Mouse (Mus musculus) hindbrain, embryonic 15.5 days (tissue): ENCODE data around the gene Irf5. TPM values are rescaled to one million over a fixed set of nuclear protein-coding genes. Genes with fewer than 3 reads are reported as not detected.

Source experiments
- ATAC-seq: fragments of 200-750 bp; cut with Nextera tagmentation; 2 replicates; pipeline ENCODE4 v1.8.0; 2017; ENCODE audit warnings: low read depth, moderate number of reproducible peaks, moderate TSS enrichment; ENCODE audit not compliant: low FRiP score
- H3K27ac ChIP-seq: fragments of 300-500 bp; sonication (generic); replicated peaks from 2 replicates; pipeline ENCODE4 v1.5.1; 2015; ENCODE audit warnings: mild to moderate bottlenecking, inconsistent platforms
- H3K27me3 ChIP-seq: fragments of 300-500 bp; sonication (generic); 2 replicates; pipeline ENCODE4 v1.6.1; 2015; ENCODE audit warnings: control low read depth, inconsistent platforms
- H3K36me3 ChIP-seq: fragments of 300-500 bp; sonication (generic); 2 replicates; pipeline ENCODE4 v1.6.1; 2015; ENCODE audit warnings: control low read depth, inconsistent platforms
- H3K4me1 ChIP-seq: fragments of 300-500 bp; sonication (generic); replicated peaks from 2 replicates; pipeline ENCODE4 v1.6.1; 2015; ENCODE audit warnings: control low read depth, inconsistent platforms
- H3K4me2 ChIP-seq: fragments of 300-500 bp; sonication (generic); 2 replicates; pipeline ENCODE4 v1.6.1; 2015; ENCODE audit warnings: moderate library complexity, mild to moderate bottlenecking, inconsistent platforms
- H3K4me3 ChIP-seq: fragments of 300-500 bp; sonication (generic); 2 replicates; pipeline ENCODE4 v1.5.1; 2015; ENCODE audit warnings: mild to moderate bottlenecking, inconsistent platforms
- H3K9ac ChIP-seq: fragments of 300-500 bp; sonication (generic); 2 replicates; pipeline ENCODE4 v1.6.1; 2015; ENCODE audit warnings: inconsistent platforms
- H3K9me3 ChIP-seq: fragments of 300-500 bp; sonication (generic); 2 replicates; pipeline ENCODE4 v1.6.1; 2016; ENCODE audit warnings: control low read depth, inconsistent platforms
- WGBS: fragments of 180-500 bp; shearing (Covaris S2); methylation state at CpG from one replicate; pipeline ENCODE4 v1.1.7; 2015; 5-methylcytosine and 5-hydroxymethylcytosine counted together
- polyA plus RNA-seq: library from polyadenylated mRNA; unstranded; fragments of >200 nt; fragmentation: Nextera tagmentation; extraction: Ambion mirVana; gene quantifications from 2 replicates; pipeline ENCODE4 v1.2.1, GENCODE M21; 2015

Gene Irf5
- 1.7 and 2.5 TPM in 2 replicates for polyA plus RNA-seq

GRCm38 (mm10) chr6:29526281-29527251, at the start of gene Irf5:
Gene Irf5 (plus strand): TSS chr6:29526625.
- under 1% methylated on average over 76 of the region's 96 CpGs for WGBS
- peak within 1 kb of the TSS; percentile 8 for H3K9ac ChIP-seq
- H3K4me2 ChIP-seq, result peak within 1 kb of the TSS; percentile 86
- peak within 1 kb of the TSS; percentile 45 for H3K4me3 ChIP-seq
- H3K36me3 ChIP-seq, result no peaks in the 10 kb centered on the region
- H3K27ac ChIP-seq, result no peak within 1 kb of the TSS
- H3K9me3 ChIP-seq, result no peaks in the 10 kb centered on the region
- ATAC-seq, result peak; percentile 25
- H3K27me3 ChIP-seq, result peaks cover 44% of the 10 kb centered on the region
- H3K4me1 ChIP-seq, result peaks cover 23% of the 10 kb centered on the region

GRCm38 (mm10) chr6:29482691-29483090, 43.7 kb upstream of the Irf5 start:
- no peak overlapping the region for H3K27ac ChIP-seq

GRCm38 (mm10) chr6:29484716-29485559, 41.5 kb upstream of the Irf5 start:
- ATAC-seq, result peak; percentile 55
- Histone ChIP-seq H3K4me1 (0 out of 2 replicates have a peak, but pooled peaks cover 6% of the 10 kb centered on the region), H3K9me3 (no peaks in the 10 kb centered on the region), H3K4me3 (peak overlapping the region; percentile 27), H3K4me2 (peak overlapping the region; percentile 60), H3K27ac (no peak overlapping the region), H3K36me3 (no peaks in the 10 kb centered on the region), H3K9ac (no peak overlapping the region), H3K27me3 (peaks cover 3% of the 10 kb centered on the region; the same call in 1 of the 2 replicates)
- 8% methylated on average over 26 of the region's 26 CpGs for WGBS

More at GRCm38 (mm10) chr6:29482691-29483090, 43.7 kb upstream of the Irf5 start:
- H3K9me3 ChIP-seq, result no peaks in the 10 kb centered on the region
- H3K4me3 ChIP-seq, result no peak overlapping the region
- H3K27me3 ChIP-seq, result peaks cover 3% of the 10 kb centered on the region; the same call in 1 of the 2 replicates
- no peak overlapping the region for H3K9ac ChIP-seq
- H3K4me1 ChIP-seq, result 0 out of 2 replicates have a peak, but pooled peaks cover 6% of the 10 kb centered on the region
- no peaks in the 10 kb centered on the region for H3K36me3 ChIP-seq
- 93% methylated on average over 13 of the region's 13 CpGs for WGBS
- no peak for ATAC-seq
- H3K4me2 ChIP-seq, result no peak overlapping the region

- Histone ChIP-seq H3K27me3 (peaks cover 3% of the 10 kb centered on the region; the same call in 1 of the 2 replicates), H3K4me2 (no peak overlapping the region), H3K9me3 (no peaks in the 10 kb centered on the region), H3K4me1 (0 out of 2 replicates have a peak, but pooled peaks cover 6% of the 10 kb centered on the region), H3K36me3 (no peaks in the 10 kb centered on the region), H3K27ac (no peak overlapping the region), H3K4me3 (no peak overlapping the region), H3K9ac (no peak overlapping the region)
- no peak for ATAC-seq
- 47% methylated on average over 2 of the region's 2 CpGs for WGBS
These were observed 40.5 kb upstream of the Irf5 start for GRCm38 (mm10) chr6:29485951-29486350.

- Histone ChIP-seq H3K36me3 (no peaks in the 10 kb centered on the region), H3K9ac (no peak overlapping the region), H3K27ac (no peak overlapping the region), H3K4me1 (no peaks in the 10 kb centered on the region; the same call in 1 of the 2 replicates), H3K4me2 (no peak overlapping the region), H3K9me3 (no peaks in the 10 kb centered on the region), H3K4me3 (no peak overlapping the region), H3K27me3 (peaks cover 34% of the 10 kb centered on the region)
- ATAC-seq, result no peak
- WGBS, result 91% methylated on average over 4 of the region's 4 CpGs
These were observed 32.3 kb upstream of the Irf5 start for GRCm38 (mm10) chr6:29494101-29494500.

DNA sequence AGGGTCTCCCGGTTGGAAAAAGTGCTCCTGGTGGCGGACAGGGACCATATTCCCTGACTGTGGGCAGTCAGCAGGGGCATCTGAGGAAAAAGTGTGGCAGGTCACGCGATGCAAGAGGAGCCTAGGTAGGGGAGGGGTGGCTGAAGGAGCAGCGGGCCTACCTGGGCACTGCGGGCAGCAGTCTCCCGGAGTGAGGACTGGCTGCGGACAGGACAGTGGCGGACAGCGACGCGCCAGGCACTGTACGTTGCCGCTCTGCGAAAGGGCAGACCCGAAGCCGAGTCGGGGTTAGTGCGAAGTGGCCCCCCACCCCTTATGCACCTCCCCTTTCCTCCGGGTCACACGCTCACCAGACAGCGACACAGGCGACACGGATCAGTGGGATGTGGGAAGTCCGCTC, 30.2 kb upstream of the Irf5 start:
- Histone ChIP-seq H3K36me3 (no peaks in the 10 kb centered on the region), H3K27me3 (peaks cover 34% of the 10 kb centered on the region), H3K4me1 (no peaks in the 10 kb centered on the region; the same call in 1 of the 2 replicates), H3K27ac (no peak overlapping the region), H3K4me3 (no peak overlapping the region), H3K9ac (no peak overlapping the region), H3K9me3 (no peaks in the 10 kb centered on the region), H3K4me2 (no peak overlapping the region)
- no peak for ATAC-seq
- WGBS, result 20% methylated on average over 22 of the region's 25 CpGs

DNA sequence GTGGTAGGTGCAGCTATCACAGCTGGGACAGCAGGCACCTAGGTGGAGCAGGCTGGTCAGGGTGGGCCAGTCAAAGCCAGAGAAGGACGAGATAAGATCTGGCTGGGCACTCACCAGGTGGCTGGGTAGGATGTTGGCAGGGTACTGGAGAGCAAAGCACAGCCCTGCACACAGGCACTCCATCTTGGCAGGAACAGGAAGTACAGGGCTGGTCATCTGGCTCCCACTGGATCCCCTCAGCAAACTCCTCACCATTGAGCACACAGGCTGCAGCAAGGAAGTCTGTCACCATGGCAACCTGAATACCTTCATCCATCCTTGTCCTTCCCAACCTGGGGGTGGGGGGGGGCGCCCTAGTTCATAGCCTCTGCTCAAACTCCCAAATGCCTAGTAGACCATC, 28.6 kb upstream of the Irf5 start:
- Histone ChIP-seq H3K27ac (no peak overlapping the region), H3K4me3 (no peak overlapping the region), H3K4me2 (no peak overlapping the region), H3K9me3 (no peaks in the 10 kb centered on the region), H3K36me3 (no peaks in the 10 kb centered on the region), H3K4me1 (no peaks in the 10 kb centered on the region; the same call in 1 of the 2 replicates), H3K27me3 (peaks cover 34% of the 10 kb centered on the region), H3K9ac (no peak overlapping the region)
- 41% methylated on average over 2 of the region's 2 CpGs for WGBS
- ATAC-seq, result peak; percentile 75; the same call in 1 of the 2 replicates

DNA sequence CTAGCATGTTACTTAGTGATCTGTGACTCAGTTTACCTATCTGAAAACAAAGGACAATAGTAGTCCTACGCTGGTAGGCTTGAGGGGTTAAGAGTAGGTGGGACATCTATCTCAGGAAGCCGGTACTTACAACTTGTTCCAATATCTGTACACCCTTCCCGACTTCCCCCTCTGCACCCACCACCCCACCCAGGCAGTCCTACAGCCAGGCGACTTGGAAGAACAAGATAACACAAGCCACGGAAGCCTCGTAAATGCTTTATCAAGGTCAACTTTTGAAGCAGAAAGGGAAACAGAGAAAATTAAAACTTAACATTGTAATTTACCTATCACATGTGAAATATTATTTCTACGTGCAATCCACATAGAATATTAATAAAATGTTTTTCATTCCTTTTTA, 26.2 kb upstream of the Irf5 start:
- Histone ChIP-seq H3K36me3 (no peaks in the 10 kb centered on the region), H3K27ac (no peak overlapping the region), H3K27me3 (peaks cover 24% of the 10 kb centered on the region), H3K9ac (no peak overlapping the region), H3K4me2 (no peak overlapping the region), H3K4me3 (no peak overlapping the region), H3K9me3 (no peaks in the 10 kb centered on the region), H3K4me1 (no peaks in the 10 kb centered on the region; the same call in 1 of the 2 replicates)
- ATAC-seq, result no peak
- 95% methylated on average over 7 of the region's 7 CpGs for WGBS

DNA sequence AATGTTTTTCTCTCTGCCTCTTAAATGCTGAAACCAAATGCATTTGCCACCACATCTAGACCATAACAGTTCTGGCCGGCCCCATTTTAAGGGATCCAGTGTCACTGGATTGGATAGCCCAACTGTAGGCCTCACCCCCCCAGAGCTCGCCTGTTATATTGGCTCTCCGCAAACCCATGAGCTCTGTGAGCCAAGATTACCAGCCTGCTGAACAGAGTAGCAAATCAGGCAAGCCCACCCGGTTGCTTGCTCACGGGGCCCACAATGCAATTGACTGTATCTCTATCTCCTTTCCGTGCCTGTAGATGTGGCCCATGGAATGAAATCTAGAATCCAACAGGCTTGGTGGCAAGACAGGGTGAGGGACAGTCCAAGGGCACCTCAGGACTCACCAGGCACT, 25.6 kb upstream of the Irf5 start:
- WGBS, result 89% methylated on average over 6 of the region's 6 CpGs
- Histone ChIP-seq H3K4me2 (no peak overlapping the region), H3K9ac (no peak overlapping the region), H3K27me3 (peaks cover 26% of the 10 kb centered on the region), H3K27ac (no peak overlapping the region), H3K9me3 (no peaks in the 10 kb centered on the region), H3K4me1 (no peaks in the 10 kb centered on the region; the same call in 1 of the 2 replicates), H3K4me3 (no peak overlapping the region), H3K36me3 (no peaks in the 10 kb centered on the region)
- ATAC-seq, result no peak

- no peak overlapping the region for H3K27ac ChIP-seq
- no peak for ATAC-seq
- no peaks in the 10 kb centered on the region for H3K9me3 ChIP-seq
- WGBS, result 93% methylated on average over 1 of the region's 1 CpGs
- peaks cover 18% of the 10 kb centered on the region for H3K27me3 ChIP-seq
- H3K9ac ChIP-seq, result no peak overlapping the region
- no peaks in the 10 kb centered on the region for H3K4me1 ChIP-seq
- no peaks in the 10 kb centered on the region for H3K36me3 ChIP-seq
- H3K4me2 ChIP-seq, result no peak overlapping the region
- H3K4me3 ChIP-seq, result no peak overlapping the region
These were observed 24.8 kb upstream of the Irf5 start for GRCm38 (mm10) chr6:29501599-29501998.

DNA sequence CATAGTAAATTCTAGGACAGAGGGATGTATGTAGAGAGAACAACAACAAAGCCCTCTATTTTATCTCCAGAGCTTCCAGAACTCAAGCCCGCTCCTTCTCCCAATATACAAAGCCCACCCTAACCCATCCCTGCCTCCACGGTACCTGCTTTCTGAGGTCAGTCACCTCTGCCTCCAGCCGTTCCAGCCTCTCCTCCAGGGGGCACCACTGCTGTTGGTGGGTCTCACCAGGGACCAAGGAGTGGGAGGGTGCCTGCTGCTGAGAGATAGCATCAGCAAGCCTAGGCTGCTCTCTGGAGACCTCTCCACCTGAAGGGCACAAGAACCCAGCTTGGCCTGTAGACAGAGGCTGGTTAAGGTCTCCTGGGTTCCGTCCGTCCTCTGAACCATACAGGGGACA, 20.9 kb upstream of the Irf5 start:
- no peak overlapping the region for H3K9ac ChIP-seq
- no peak overlapping the region for H3K4me2 ChIP-seq
- H3K27ac ChIP-seq, result no peak overlapping the region
- 85% methylated on average over 5 of the region's 5 CpGs for WGBS
- H3K4me3 ChIP-seq, result no peak overlapping the region
- peaks cover 16% of the 10 kb centered on the region; the same call in 1 of the 2 replicates for H3K27me3 ChIP-seq
- no peaks in the 10 kb centered on the region for H3K9me3 ChIP-seq
- no peaks in the 10 kb centered on the region for H3K36me3 ChIP-seq
- no peak for ATAC-seq
- H3K4me1 ChIP-seq, result peaks cover 11% of the 10 kb centered on the region
